Mouse (Mus musculus): ENCODE data around the gene Rpl18.

The Rpl18 gene

GRCm38 (mm10) chr7:45741308-45741707 lies 26.1 kb downstream of the Rpl18 start:
- no peak for DNase-seq

DNA sequence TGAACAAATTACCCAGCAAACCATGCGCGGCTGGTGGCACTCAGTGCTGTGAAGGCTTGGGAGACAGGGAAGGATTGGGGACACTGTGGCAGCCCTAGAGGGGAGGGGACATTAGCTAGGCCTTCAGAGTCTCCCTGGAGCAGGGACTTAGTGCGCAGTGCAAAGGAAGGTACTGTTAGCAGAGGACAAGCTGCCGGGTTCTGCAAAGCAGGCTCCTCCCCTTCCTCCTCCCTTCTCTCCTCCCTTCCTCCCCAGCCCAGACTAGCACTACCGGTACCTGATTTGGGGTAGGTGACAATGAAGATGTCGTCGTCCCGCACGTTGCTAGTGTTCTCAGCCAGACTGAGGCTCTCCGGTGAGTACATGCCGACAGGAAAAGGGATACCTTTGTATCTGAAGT lies 26.5 kb downstream of the Rpl18 start:
- DNase-seq = peak; percentile 49

GRCm38 (mm10) chr7:45742338-45742737 lies 27.1 kb downstream of the Rpl18 start:
- peak; percentile 82 for DNase-seq

DNA sequence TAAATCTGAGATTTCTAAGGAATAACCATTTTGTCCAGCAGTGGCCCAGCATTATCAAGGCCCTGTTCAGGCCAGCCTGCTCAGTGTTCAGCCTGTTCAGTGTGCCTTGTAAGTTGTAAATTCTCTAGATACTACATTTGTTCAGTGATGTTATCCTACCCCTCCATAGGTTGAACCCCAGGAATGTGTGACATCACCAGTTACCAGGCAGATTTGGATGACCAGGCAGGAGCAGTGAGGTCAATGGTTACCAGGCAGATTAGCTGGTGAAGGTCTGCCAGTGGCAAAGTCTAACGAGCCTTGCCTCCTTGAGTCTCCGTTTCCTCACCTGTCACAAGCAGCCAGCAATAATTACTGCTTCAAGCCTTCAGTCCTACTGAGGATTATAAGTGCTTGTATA lies 29.1 kb downstream of the Rpl18 start:
- DNase-seq = peak; percentile 62

GRCm38 (mm10) chr7:45746518-45746917 lies 31.3 kb downstream of the Rpl18 start:
- no peak for DNase-seq

GRCm38 (mm10) chr7:45747450-45747849 lies 32.2 kb downstream of the Rpl18 start:
- no peak for DNase-seq

DNA sequence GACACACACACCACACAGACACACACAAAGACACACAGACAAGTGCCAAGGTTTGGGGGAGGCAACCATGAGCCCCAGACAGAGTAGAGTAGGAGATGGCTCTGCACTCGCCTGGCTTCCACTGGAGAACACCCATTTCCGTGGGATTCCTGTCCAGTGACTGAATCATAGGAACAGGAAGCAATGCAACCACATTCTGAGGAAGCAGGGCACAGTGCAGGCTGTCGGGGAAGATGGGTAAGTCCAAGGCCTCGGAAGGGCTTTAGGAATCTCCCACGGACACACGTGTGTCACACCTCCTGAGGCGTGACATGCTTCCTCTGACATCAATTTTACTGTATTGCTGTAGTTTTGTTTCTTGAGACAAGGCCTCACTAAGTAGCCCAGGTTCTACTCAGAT lies 32.9 kb downstream of the Rpl18 start:
- no peak for DNase-seq

- DNase-seq = no peak
Observed at GRCm38 (mm10) chr7:45749401-45749800, 34.1 kb downstream of the Rpl18 start.

DNA sequence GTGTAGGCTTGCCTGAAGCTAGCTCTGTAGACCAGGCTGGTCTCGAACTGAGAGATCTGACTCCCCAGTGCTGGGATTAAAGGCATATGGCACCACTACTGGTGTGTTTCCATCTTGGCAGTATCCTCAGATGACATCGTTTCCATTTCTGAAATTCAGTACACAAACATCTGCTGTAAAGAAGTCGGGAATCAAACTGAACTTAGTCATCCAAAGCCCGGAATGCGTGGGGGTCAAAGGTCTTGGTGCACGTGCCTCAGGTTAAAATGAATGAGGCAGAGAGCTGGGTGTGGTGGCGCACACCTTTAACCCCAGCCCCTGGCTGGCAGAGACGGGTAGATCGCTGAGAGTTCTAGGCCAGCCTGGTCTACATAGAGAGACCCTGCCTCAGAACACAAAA lies 34.9 kb downstream of the Rpl18 start:
- no peak for DNase-seq

DNA sequence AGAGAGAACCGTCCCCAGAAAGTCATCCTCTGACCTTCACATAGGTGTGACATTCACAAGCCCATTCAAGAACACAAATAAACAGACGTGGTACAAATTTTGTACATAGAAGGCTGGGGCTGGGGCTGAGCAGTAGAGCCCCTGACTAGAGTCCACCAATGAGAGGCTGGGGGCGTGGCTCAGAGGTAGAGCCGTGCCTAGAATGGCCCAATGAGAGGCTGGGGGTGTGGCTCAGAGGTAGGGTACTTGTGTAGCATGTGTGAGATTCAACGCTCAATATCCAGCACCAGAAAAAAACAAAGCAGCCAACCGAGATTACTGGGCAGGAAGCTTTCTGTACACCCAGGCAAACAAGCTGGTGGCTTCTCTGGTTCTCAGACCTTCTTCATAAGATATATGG lies 40.4 kb downstream of the Rpl18 start:
- DNase-seq = no peak

GRCm38 (mm10) chr7:45759400-45759799 lies 44.1 kb downstream of the Rpl18 start:
- no peak for DNase-seq

GRCm38 (mm10) chr7:45760151-45760550 lies 44.9 kb downstream of the Rpl18 start:
- no peak for DNase-seq

GRCm38 (mm10) chr7:45765995-45766394 lies 50.7 kb downstream of the Rpl18 start:
- no peak for DNase-seq

DNA sequence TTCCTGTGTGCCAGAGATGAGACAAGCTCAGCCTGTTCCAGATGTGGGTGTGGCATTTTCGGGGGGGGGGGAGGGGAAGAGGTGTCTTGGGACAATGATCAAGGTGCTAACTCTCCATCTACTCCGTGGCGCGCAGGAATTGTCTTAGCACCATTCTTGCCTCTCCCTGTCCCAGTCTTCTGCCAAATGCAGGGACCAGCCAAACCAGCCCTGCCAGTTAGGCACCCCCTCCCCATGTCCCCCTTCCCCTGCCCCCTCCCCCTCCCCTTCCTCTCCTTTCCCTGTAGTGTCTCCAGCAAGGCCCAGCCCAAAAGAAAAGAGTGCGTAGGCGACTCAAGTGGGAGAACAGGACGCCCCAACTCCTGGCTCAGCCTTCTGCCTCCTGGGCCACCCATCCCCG lies 51.5 kb downstream of the Rpl18 start:
- DNase-seq = no peak

DNA sequence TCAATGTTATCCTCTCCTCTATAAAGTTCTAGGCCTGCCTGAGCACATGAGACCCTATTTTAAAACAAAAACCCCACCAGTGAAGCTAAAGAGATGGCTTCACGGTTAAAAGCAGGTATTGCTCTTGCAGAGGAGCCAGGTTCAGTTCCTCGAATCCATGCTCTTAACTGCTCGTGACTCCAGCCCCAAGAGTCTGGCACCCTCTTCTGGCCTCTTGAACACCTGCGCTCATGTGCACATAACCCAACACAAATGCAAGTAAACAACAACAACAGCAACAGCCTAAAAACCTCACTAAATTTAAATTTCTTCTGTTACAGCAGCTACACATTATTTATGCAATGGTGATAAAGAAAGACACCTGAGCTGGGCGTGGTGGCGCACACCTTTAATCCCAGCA lies 52.2 kb downstream of the Rpl18 start:
- no peak for DNase-seq
